Mouse (Mus musculus): ENCODE data around the gene Kin. TPM values are rescaled to one million over a fixed set of nuclear protein-coding genes. Genes with fewer than 3 reads are reported as not detected.

Kin gene
- polyA plus RNA-seq, 1 experiment from 2014 or later = 24.1 TPM

DNA sequence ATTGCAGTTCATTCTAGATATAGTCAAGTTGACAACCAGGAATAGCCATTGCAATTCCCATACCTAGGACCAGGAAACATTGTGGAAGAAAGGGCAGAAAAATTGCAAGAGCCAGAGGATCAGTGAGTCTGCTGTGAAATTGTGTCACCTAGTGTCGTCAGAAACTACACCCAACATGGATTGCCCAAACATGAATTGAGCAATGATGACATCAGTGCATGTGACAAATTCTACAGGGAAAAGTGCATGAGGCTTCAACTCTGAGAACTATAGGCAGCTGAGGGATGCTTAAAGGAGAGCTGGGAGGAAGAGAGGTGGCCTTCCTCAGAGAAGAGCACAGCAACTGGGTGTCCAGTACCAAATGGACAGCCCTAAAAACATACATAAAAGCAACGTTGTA, 56.9 kb downstream of the Kin start:
- DNase-seq (ENCODE audit: low read depth, low spot score) = no peak
- ATAC-seq = no peak
- CTCF ChIA-PET = no interaction called here
- H3K27me3 ChIP-seq = no peaks in the 10 kb centered on the region
- in situ Hi-C loops (cut with MboI; ENCODE audit: low pct_unique_long_range_greater_than_20kb) = no loop called here
- TF ChIP-seq CTCF (IDR thresholded peaks at IDR 0.05) = no peak
- POLR2A ChIA-PET = no interaction called here

- CTCF ChIA-PET = interaction anchor here (1.5 to 2.1 kb wide), 2 partner anchors 17 to 148 kb away, joined by 3 to 5 read pairs; no protein-coding TSS in a partner anchor
- POLR2A ChIA-PET = no interaction called here
- ATAC-seq (no peak), DNase-seq (ENCODE audit: low read depth, low spot score) (no peak)
- H3K27me3 ChIP-seq = no peaks in the 10 kb centered on the region
- TF ChIP-seq CTCF (IDR thresholded peaks at IDR 0.05) = no peak
- in situ Hi-C loops (cut with MboI; ENCODE audit: low pct_unique_long_range_greater_than_20kb) = no loop called here
Measured at GRCm38 (mm10) chr2:10140456-10140855, 60.1 kb downstream of the Kin start.

Other genes starting within 250 kb of the Kin start
- not detected for gene 4930412O13Rik, start 199.3 kb upstream of the Kin start, polyA plus RNA-seq (2021)
- gene 9230102O04Rik, start 191.1 kb upstream of the Kin start, polyA plus RNA-seq (2021) = not detected
- gene Gata3, start 190.6 kb upstream of the Kin start, polyA plus RNA-seq (2021) = 0.83 TPM
- gene Taf3, start 32.0 kb upstream of the Kin start, polyA plus RNA-seq (2021) = 8.1 TPM
- 617 TPM for gene Atp5c1, start 83 bp upstream of the Kin start, polyA plus RNA-seq (2021)
- 0.01 TPM for gene Itih2, start 50.8 kb downstream of the Kin start, polyA plus RNA-seq (2021)
- not detected for gene Itih5, start 73.0 kb downstream of the Kin start, polyA plus RNA-seq (2021)

Measured in Patski (cell line).